Mouse (Mus musculus): Measurements from ENCODE around the gene Slc7a6os.

- TF ChIP-seq CTCF (IDR thresholded peaks at IDR 0.05; ENCODE audit: low read depth) = no peak
- no peak for TF ChIP-seq EP300 (optimal IDR thresholded peaks at IDR 0.05)
Measured at GRCm38 (mm10) chr8:106178428-106178827, 32.3 kb downstream of the Slc7a6os start.

All from stomach, postnatal 0 days (tissue).